Mouse (Mus musculus) colon, adult 2 months (tissue): ENCODE results near the gene Mei4. TPM values are rescaled to one million over a fixed set of nuclear protein-coding genes. Genes with fewer than 3 reads are reported as not detected.

Experiments used
- polyA plus RNA-seq: library from polyadenylated mRNA; depleted of rRNA; stranded (reverse); fragments of >200 nt; gene quantifications from 2 replicates; pipeline ENCODE4 v1.2.3, GENCODE M21; 2012; rRNA removed

Mei4 gene
- polyA plus RNA-seq, result not detected in 2 replicates

DNA sequence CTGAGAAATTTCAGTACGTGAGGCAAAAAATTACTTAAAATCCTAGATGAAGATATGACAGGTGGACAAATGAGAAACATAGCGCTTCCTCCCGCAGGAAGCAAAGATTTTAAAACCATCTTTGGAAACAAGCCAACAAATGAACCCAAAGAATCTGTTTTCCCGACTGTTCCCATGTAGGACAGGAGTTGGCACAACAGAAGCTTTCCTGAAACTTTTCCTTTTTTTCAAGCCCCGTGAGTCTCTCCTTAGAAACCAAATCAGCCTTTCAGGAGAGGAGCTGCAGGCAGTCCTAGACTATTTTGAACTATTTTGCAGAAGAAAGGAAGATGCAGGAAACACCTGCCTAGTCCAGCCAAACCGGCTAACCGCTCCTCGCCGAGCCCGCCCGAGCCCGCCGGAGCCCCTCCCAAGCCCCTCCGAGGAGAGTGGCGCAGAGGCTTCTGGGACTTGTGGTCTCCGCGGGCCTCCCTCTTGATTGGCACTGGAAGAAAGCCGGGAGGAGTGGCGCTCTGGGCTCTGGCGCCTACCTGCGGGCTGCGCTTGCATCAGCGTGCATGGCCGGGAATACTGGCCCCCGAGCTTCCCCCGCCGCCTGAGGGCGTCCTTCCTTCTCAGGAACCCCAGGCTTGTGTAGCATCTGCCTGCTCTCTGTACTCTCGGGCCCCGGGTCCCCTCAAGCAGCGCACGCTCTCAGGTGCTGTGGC, at the start of gene Mei4:
Gene Mei4, plus strand, starts transcription at position 490 of the 707 bp plus-strand sequence.

Other genes with a start within 250 kb of the Mei4 start
- gene Htr1b, start 229.8 kb upstream of the Mei4 start, polyA plus RNA-seq, result 0.44 and 0.71 TPM in 2 replicates